ENCODE assay signal across 16 mouse cellular contexts in the genomic region with DNA sequence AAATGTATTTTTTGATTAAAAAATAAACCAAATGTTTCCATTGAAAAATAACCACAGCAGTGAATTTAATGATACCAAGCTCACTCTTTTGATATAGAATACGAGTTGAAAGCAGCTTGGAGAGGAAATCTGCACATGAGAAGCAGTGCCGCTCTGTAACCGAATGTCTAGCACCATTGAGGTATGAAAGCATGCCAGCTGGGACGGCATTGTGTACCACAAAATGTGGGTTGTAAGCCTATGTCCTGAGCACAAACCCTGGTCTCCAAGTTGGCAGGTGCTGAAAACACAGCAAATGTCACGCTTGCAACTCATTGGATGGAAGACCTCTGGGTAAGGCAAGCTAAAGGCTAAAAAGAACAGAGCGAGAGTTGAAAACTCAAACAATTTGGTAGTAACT. TPM values are rescaled to one million over a fixed set of nuclear protein-coding genes. Genes with fewer than 3 reads are reported as not detected.
DNase-seq lines count a peak whose midpoint lies in the region; ATAC-seq lines count a peak whose summit lies in the region.
"Had no signal": no experiment of that assay in that cellular context is flagged by ENCODE, and none has a peak within 500 bp of the region (broad histone marks: within the 10 kb centered on the region; RNA-seq: fewer than 3 reads in every experiment).

No protein-coding gene starts in this region.

- peak overlapping the region; percentile 62; the same call in 1 of the 2 replicates for H3K27ac ChIP-seq in forebrain, embryonic 15.5 days (replicated peaks)
- H3K27ac ChIP-seq in forebrain, embryonic 12.5 days = no peak overlapping the region
- H3K27ac ChIP-seq: embryonic facial prominence, embryonic 10.5 days; embryonic facial prominence, embryonic 12.5 days had no signal

- no peak overlapping the region for H3K9ac ChIP-seq in forebrain, embryonic 15.5 days (replicated peaks)
- no peak overlapping the region for H3K9ac ChIP-seq in forebrain, embryonic 12.5 days
- H3K9ac ChIP-seq: embryonic facial prominence, embryonic 12.5 days; forebrain, postnatal 0 days had no signal

- WGBS in forebrain, embryonic 15.5 days = 42% methylated on average over 6 of the region's 6 CpGs
- WGBS in forebrain, embryonic 12.5 days = 63% methylated on average over 6 of the region's 6 CpGs

- ATAC-seq in forebrain, embryonic 15.5 days (replicated peaks) = no peak
- no peak for ATAC-seq in forebrain, embryonic 12.5 days (ENCODE audit: low FRiP score)
- ATAC-seq in frontal cortex, adult (ENCODE audit: low TSS enrichment) = no peak
- ATAC-seq: forebrain, postnatal 0 days had no signal

- no peaks in the 10 kb centered on the region for H3K27me3 ChIP-seq in forebrain, embryonic 15.5 days
- H3K27me3 ChIP-seq in forebrain, embryonic 12.5 days = no peaks in the 10 kb centered on the region
- H3K27me3 ChIP-seq: embryonic facial prominence, embryonic 12.5 days had no signal

- no peak overlapping the region for H3K4me3 ChIP-seq in forebrain, embryonic 15.5 days
- no peak overlapping the region for H3K4me3 ChIP-seq in forebrain, embryonic 12.5 days (replicated peaks)
- H3K4me3 ChIP-seq: embryonic facial prominence, embryonic 10.5 days; embryonic facial prominence, embryonic 12.5 days had no signal

- no peak overlapping the region for H3K4me2 ChIP-seq in forebrain, embryonic 15.5 days (replicated peaks)
- no peak overlapping the region for H3K4me2 ChIP-seq in forebrain, embryonic 12.5 days
- H3K4me2 ChIP-seq: embryonic facial prominence, embryonic 12.5 days had no signal

- intact Hi-C loops in heart, postnatal 10 days (cut with DNase I) = loop anchor here (10.0 kb wide), 1 partner anchor 242 kb away; the partner anchor contains the start of gene Oat

- DNase-seq in heart, adult 11 months = peak; percentile 24
- no peak for DNase-seq in heart, postnatal 10 days
- DNase-seq: adrenal gland, adult 2 months; adrenal gland, postnatal 10 days; adrenal gland, postnatal 25 days; cerebellum, adult 11-12 months; cerebellum, adult 2 months; cerebellum, adult 9-10 months; cerebellum, postnatal 10 days; cerebellum, postnatal 25 days; forebrain, postnatal 0 days had no signal

- H3K9me3 ChIP-seq in forebrain, embryonic 15.5 days = no peaks in the 10 kb centered on the region
- H3K9me3 ChIP-seq in forebrain, embryonic 12.5 days = no peaks in the 10 kb centered on the region
- H3K9me3 ChIP-seq: embryonic facial prominence, embryonic 10.5 days; embryonic facial prominence, embryonic 12.5 days had no signal

- H3K4me1 ChIP-seq in forebrain, embryonic 15.5 days = peaks cover 29% of the 10 kb centered on the region
- peaks cover 39% of the 10 kb centered on the region for H3K4me1 ChIP-seq in forebrain, embryonic 12.5 days

- H3K36me3 ChIP-seq in forebrain, embryonic 15.5 days = no peaks in the 10 kb centered on the region
- H3K36me3 ChIP-seq in forebrain, embryonic 12.5 days (replicated peaks) = 0 out of 2 replicates have a peak, but pooled peaks cover 3% of the 10 kb centered on the region

RNA-seq across cellular contexts. Expression of gene Fam53b, which starts 3.4 kb away (rescaled TPM):
- polyA plus RNA-seq in forebrain, embryonic 15.5 days (2015; fragmentation: Nextera tagmentation; extraction: Ambion mirVana) = 27.8 and 34.8 TPM in 2 replicates
- 41.7 and 47.7 TPM in 2 replicates for polyA plus RNA-seq in forebrain, embryonic 12.5 days (2016; fragmentation: Nextera tagmentation; extraction: Ambion mirVana)
- 10 to 100 TPM; 35.5 to 46.0 TPM for total RNA-seq in heart, postnatal 10 days (2021)

RNA-seq across cellular contexts. Expression of gene Eef1akmt2, which starts 35.4 kb away (rescaled TPM):
- polyA plus RNA-seq in forebrain, embryonic 15.5 days (2015; fragmentation: Nextera tagmentation; extraction: Ambion mirVana) = 102 and 108 TPM in 2 replicates
- 93.6 and 93.7 TPM in 2 replicates for polyA plus RNA-seq in forebrain, embryonic 12.5 days (2016; fragmentation: Nextera tagmentation; extraction: Ambion mirVana)
- 10 to 100 TPM; 13.9 to 14.6 TPM for total RNA-seq in heart, postnatal 10 days (2021)

RNA-seq across cellular contexts. Expression of gene Abraxas2, which starts 42.0 kb away (rescaled TPM):
- 40.0 and 42.6 TPM in 2 replicates for polyA plus RNA-seq in forebrain, embryonic 15.5 days (2015; fragmentation: Nextera tagmentation; extraction: Ambion mirVana)
- polyA plus RNA-seq in forebrain, embryonic 12.5 days (2016; fragmentation: Nextera tagmentation; extraction: Ambion mirVana) = 37.2 and 38.7 TPM in 2 replicates
- 10 to 100 TPM; 23.9 to 27.9 TPM for total RNA-seq in heart, postnatal 10 days (2021)
